Mouse (Mus musculus) urinary bladder, postnatal 36 days (tissue): ENCODE measurements at regions not wholly inside any gene's neighbourhood (a gene's known extent, or its start where the extent isn't known, plus 50 kb on each side); places are given as distances from the start of the nearest gene placed in this dataset.

Source experiments
- DNase-seq, 2 experiments: peaks; one replicate each; pipeline ENCODE4 v3.0.0; 2022; ENCODE audit warnings: low spot score in 2 of 2, mixed read lengths in 1 of 2

DNA sequence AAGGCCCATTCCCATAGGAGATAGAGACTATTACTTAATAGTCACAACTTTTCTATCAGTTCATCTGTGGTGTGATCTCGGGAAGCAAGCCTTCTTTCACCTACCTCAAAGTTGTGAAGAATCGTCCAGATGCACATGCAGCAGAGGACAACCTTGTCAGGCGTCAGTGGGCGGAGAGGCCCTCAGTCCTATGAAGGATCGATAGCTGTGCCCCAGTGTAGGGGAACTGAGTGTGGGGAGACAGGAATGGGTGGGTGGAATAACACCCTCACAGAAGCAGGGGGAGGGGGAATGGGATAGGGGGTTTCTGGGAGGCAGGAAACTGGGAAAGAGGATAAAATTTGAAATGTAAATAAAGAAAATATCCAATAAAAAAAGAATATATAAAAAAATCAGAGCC, 133.5 kb upstream of the Nrxn1 start:
- DNase-seq: no peak

DNA sequence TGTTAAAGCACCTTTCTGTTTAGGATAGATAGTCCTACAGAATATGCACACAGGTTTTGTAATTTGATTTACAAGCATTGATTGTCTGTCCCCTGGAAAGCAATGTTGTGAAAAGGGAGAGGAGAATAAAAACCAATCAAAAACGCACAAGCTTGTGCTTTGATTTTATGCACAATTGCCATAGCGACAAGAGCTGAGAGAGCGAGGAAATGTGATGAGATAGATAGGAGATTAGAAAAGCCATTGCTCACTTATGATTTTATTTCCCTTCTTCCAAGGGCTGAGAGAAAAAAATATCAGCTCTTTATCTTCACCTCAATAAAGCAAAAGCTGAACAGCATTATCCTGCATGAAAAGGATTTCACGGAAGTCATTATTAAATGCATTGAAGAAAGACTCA, 133.0 kb upstream of the Nrxn1 start:
- no peak for DNase-seq

DNA sequence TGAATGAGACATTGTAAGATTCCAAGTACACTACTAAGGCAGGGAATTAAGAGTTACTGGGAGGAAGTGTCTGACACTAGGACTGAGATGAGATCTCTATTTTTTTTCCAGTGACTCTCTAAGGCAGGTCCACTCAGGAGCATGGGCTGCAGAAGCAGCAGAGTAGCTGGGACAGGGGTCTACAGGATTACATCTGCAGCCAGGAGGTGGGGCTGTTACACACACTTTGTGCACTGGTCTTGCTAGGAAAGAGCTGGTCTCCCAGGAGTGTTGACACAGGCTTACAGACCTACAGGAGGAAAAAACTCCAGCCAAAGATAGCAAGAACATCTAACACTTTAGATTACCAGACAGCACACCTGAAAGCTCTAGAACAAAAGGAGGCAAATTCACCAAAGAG, 123.6 kb upstream of the Nrxn1 start:
- no peak for DNase-seq

DNA sequence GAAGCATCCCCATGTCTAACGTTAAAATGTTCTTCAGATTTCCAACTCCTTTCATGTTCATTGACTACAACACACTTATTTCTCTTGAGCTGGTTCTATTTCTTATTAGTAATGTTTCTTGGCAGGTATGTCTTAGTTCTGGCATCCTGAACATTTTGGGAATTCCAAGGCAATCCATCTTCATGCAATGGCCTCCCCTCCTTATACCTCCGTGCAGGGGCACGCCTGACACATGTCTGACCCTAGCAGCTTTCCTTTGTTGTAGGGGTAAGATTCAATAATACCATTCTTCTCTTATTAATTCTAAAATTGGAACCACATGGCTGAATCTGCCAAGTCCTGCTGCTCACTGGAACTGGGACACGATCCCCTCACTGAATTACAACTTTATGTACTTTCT, 89.7 kb upstream of the Nrxn1 start:
- DNase-seq: no peak

DNA sequence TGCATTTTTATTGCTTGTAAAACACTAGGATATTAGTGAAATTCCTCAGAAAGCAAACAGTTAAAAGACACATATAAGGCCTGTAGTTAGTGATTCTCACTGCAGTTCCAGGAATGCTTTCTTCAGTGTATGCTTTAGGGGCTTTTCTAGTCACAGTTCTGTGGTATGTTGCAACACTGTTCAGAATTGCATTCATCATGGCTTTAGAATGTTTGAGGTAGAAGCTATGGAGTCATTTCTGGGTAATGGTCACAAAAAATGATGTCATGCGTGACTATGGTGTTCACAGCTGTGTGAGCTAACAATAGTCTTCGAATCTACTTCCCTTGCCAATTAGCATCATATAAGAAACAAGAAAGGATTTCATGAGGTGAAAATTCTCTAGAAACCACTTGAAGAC, 69.0 kb upstream of the Nrxn1 start:
- DNase-seq: no peak
